ENCODE assay signal across 8 mouse cellular contexts in the genomic region with DNA sequence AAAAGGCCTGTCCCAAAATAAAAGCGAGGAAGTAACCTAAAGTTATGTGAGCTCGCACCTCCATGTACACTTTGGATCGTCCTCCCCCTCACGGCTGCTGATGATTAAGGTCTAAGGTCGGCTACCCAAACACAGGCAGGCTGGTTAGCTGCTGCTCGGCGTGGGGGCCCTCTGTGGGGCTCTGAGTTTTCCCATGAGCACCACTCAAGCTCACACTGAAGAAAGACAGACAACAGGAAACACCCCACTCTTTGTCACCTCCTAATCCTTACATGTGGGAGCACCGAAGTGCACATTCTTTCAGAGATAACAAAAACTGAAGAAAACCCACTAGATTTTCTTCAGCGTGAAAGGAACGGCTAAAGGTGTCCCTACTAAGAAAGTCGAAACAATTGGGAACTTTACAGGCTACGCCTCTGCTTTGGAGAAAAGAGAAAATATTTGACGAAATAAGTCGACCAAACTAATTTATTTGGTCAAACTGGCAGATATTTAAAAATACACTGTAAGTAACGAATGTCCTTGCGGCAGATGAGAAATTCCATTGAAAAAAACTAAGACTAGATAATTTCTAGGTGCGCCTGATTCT. TPM values are rescaled to one million over a fixed set of nuclear protein-coding genes. Genes with fewer than 3 reads are reported as not detected.
DNase-seq lines count a peak whose midpoint lies in the region; ATAC-seq and TF ChIP-seq lines count a peak whose summit lies in the region.

No protein-coding gene starts in this region.

- peaks cover 58% of the 10 kb centered on the region for H3K79me2 ChIP-seq in myocyte (ENCODE audit: control insufficient read depth, insufficient read depth)

- peak; percentile 50 for DNase-seq in lung, embryonic 14.5 days
- no peak for DNase-seq in lung, postnatal 36 days
- DNase-seq in embryonic facial prominence, embryonic 10.5 days (ENCODE audit: low spot score) = peak; percentile 55
- DNase-seq in induced T-regulatory cell, adult 2 months (ENCODE audit: low read depth) = peak; percentile 51
- DNase-seq in right cerebral cortex, postnatal 4 days = no peak
- DNase-seq in adrenal gland, adult 8-10 months = no peak
- DNase-seq in yolk sac, embryonic 10.5 days (ENCODE audit: low spot score) = no peak

- H3K27me3 ChIP-seq in lung, embryonic 14.5 days (ENCODE audit: insufficient read depth, low read length) = no peaks in the 10 kb centered on the region
- no peaks in the 10 kb centered on the region for H3K27me3 ChIP-seq in embryonic facial prominence, embryonic 10.5 days (replicated peaks; ENCODE audit: low read depth, poor library complexity, severe bottlenecking)
- H3K27me3 ChIP-seq in myocyte (ENCODE audit: control insufficient read depth, insufficient read depth, insufficient read length) = no peaks in the 10 kb centered on the region

- no peak for TF ChIP-seq POLR2A in myocyte (IDR thresholded peaks at IDR 0.05; ENCODE audit: insufficient read length, low read depth)

- H3K27ac ChIP-seq in lung, embryonic 14.5 days (ENCODE audit: low read depth) = peak overlapping the region; percentile 61; the same call in 1 of the 2 replicates
- peak overlapping the region; percentile 97 for H3K27ac ChIP-seq in embryonic facial prominence, embryonic 10.5 days (replicated peaks)

- 3% methylated on average over 17 of the region's 17 CpGs for WGBS in lung, embryonic 14.5 days
- 12% methylated on average over 17 of the region's 17 CpGs for WGBS in embryonic facial prominence, embryonic 10.5 days

- ATAC-seq in lung, embryonic 14.5 days (ENCODE audit: insufficient read depth) = no peak

- peak overlapping the region; percentile 95 for H3K9ac ChIP-seq in lung, embryonic 14.5 days

- H3ac ChIP-seq in myocyte (ENCODE audit: control insufficient read depth, insufficient read length) = peak overlapping the region; percentile 22

- H3K4me1 ChIP-seq in lung, embryonic 14.5 days (ENCODE audit: insufficient read depth) = peaks cover 16% of the 10 kb centered on the region
- H3K4me1 ChIP-seq in embryonic facial prominence, embryonic 10.5 days = peaks cover 45% of the 10 kb centered on the region

- TF ChIP-seq CTCF in lung, embryonic 14.5 days (IDR thresholded peaks at IDR 0.05; ENCODE audit: low read depth) = no peak

- H3K4me2 ChIP-seq in lung, embryonic 14.5 days = peak overlapping the region; percentile 73
- H3K4me2 ChIP-seq in myocyte (ENCODE audit: low read depth) = peak overlapping the region; percentile 86

- H3K4me3 ChIP-seq in lung, embryonic 14.5 days (ENCODE audit: low read depth, low read length) = peak overlapping the region; percentile 90
- peak overlapping the region; percentile 88 for H3K4me3 ChIP-seq in embryonic facial prominence, embryonic 10.5 days
- peak overlapping the region; percentile 77 for H3K4me3 ChIP-seq in myocyte

- no peaks in the 10 kb centered on the region for H3K9me3 ChIP-seq in lung, embryonic 14.5 days (ENCODE audit: low read depth, low read length)
- no peaks in the 10 kb centered on the region for H3K9me3 ChIP-seq in embryonic facial prominence, embryonic 10.5 days

- peaks cover 5% of the 10 kb centered on the region; the same call in 1 of the 2 replicates for H3K36me3 ChIP-seq in lung, embryonic 14.5 days (ENCODE audit: insufficient read depth)
- peaks cover 43% of the 10 kb centered on the region for H3K36me3 ChIP-seq in embryonic facial prominence, embryonic 10.5 days (replicated peaks)
- no peaks in the 10 kb centered on the region for H3K36me3 ChIP-seq in myocyte (ENCODE audit: control insufficient read depth, insufficient read depth)

TF ChIP-seq in myocyte, 11 proteins besides CTCF, POLR2A, EP300 and RAD21:
- no peak for TF ChIP-seq TCF12 (IDR thresholded peaks at IDR 0.05; ENCODE audit: insufficient read depth, poor library complexity, severe bottlenecking)
- no peak for TF ChIP-seq MYOD1 (IDR thresholded peaks at IDR 0.05; ENCODE audit: control insufficient read depth in 1 of 3, insufficient read length in 2 of 3, low read depth in 2 of 3)
- TF ChIP-seq TCF3 (IDR thresholded peaks at IDR 0.05; ENCODE audit: insufficient read length, low read depth) = no peak
- no peak for TF ChIP-seq E2F4 (IDR thresholded peaks at IDR 0.05; ENCODE audit: insufficient read depth)
- TF ChIP-seq USF1 (IDR thresholded peaks at IDR 0.05; ENCODE audit: low read depth) = no peak
- no peak for TF ChIP-seq MAX (IDR thresholded peaks at IDR 0.05; ENCODE audit: low read depth)
- no peak for TF ChIP-seq REST (IDR thresholded peaks at IDR 0.05; ENCODE audit: insufficient read depth, insufficient read length)
- no peak for TF ChIP-seq POLR2AphosphoS2 (IDR thresholded peaks at IDR 0.05; ENCODE audit: insufficient read length, low read depth)
- TF ChIP-seq MYOG (IDR thresholded peaks at IDR 0.05; ENCODE audit: control insufficient read depth in 1 of 3, insufficient read depth in 1 of 3, insufficient read length in 2 of 3, low read depth in 2 of 3) = no peak
- TF ChIP-seq SRF (IDR thresholded peaks at IDR 0.05; ENCODE audit: control insufficient read depth, insufficient read length, low read depth) = no peak
- no peak for TF ChIP-seq CEBPB (IDR thresholded peaks at IDR 0.05; ENCODE audit: insufficient read depth, poor library complexity, severe bottlenecking)
TF ChIP-seq in myocyte: peak in this region for 0.

RNA-seq across cellular contexts. Expression of a gene that starts 1.1 kb away (rescaled TPM):
- polyA plus RNA-seq in lung, embryonic 14.5 days (2014; fragmentation: Nextera tagmentation; extraction: Ambion mirVana) = 109 and 110 TPM in 2 replicates
- polyA plus RNA-seq in embryonic facial prominence, embryonic 10.5 days (2016; fragmentation: Nextera tagmentation; extraction: Ambion mirVana) = 120 and 127 TPM in 2 replicates
- 23.6 TPM for polyA plus RNA-seq in myocyte (2012; fragmentation: generic; extraction: Trizol)
- total RNA-seq in adrenal gland, adult 8-10 months (2022) = 100 to 1,000 TPM; 116 to 170 (median 135) TPM

Comparison
In these comparisons a context has a peak if more than half of its experiments do, and no peak if none do; other contexts are left out.
1. DNase-seq: peak in lung, embryonic 14.5 days (single experiment), embryonic facial prominence, embryonic 10.5 days (single experiment) and induced T-regulatory cell, adult 2 months (single experiment); none in lung, postnatal 36 days (single experiment), right cerebral cortex, postnatal 4 days (single experiment), adrenal gland, adult 8-10 months (single experiment) and yolk sac, embryonic 10.5 days (single experiment).
2. Peak in every context shown above with its lines, with median percentiles within 50 percentile points of each other: H3K4me3 ChIP-seq.